Mouse (Mus musculus): ENCODE results near the gene Jsrp1.

Jsrp1 gene

DNA sequence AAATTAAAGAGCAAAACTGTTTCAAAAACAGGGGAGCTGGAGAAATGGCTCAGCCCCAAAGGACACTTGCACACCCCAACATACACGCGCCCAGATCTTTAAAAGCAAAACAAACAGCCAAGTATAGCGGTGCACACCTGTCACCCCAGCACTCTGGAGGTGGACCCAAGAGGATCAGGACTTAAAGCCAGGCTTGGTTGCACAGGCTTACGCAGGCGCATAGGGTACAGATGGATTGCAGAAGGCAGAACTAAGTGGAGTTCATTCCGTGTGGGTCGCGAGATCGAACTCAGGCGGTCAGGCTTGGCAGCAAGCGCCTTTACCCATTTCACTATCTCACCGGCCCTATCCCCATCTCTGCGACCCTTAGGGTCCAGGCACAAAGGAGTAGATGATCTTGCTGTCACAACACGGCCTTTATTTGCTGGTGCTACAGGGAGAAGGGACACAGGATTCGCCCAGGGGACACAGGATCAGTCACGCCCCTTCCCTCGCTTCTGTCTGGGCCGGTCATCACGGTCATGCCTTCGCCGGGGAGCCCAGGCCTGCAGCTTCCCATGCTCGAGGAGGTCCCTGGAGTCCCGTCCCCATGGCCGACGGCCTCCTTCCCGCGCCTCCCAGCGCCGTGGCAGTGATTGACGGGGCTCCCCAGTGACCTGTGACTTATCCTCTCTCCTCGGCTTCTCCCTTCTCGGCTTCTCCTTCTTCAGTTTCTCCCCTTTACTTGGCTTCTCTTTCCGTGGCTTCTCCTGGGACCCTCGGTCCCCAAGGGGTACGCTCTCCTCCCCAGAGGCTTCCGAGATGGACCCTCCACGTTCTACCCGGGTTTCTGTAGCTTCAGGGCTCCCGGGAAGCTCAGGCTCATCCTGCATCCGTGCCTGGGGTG lies 5.0 kb downstream of the Jsrp1 start:
- no peak for DNase-seq

- DNase-seq = peak; percentile 89
Measured at GRCm38 (mm10) chr10:80807057-80807627, 6.2 kb downstream of the Jsrp1 start.

DNA sequence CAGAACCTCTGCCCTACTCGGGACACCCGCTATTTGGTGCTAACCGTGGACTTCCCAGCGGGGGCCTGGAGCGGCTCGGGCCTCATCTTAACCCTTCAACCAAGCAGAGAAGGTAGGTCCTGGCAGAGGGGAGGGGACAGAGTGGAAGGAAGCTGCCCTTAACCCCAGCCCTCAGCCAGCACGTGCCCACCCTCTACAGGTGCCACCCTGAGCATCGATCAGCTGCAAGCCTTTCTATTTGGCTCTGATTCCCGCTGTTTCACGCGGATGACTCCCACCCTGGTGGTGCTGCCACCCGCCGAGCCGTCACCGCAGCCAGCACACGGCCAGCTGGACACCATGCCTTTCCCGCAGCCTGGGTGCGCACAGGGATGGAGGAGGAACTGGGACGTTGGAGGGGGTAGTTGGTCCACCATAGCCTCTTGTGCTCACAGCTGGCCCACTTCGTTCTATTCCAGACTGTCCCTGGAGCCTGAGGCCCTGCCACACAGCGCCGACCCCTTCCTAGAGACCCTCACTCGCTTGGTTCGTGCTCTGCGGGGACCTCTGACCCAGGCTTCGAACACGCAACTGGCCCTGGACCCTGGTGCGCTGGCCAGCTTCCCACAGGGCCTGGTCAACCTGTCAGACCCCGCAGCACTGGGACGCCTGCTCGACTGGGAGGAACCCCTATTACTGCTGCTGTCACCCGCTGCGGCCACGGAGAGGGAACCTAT lies 6.8 kb downstream of the Jsrp1 start:
- no peak for DNase-seq

- DNase-seq = peak; percentile 76
Measured at GRCm38 (mm10) chr10:80805925-80806324, 7.4 kb downstream of the Jsrp1 start.

- DNase-seq = no peak
Measured at GRCm38 (mm10) chr10:80805322-80805721, 8.0 kb downstream of the Jsrp1 start.

DNA sequence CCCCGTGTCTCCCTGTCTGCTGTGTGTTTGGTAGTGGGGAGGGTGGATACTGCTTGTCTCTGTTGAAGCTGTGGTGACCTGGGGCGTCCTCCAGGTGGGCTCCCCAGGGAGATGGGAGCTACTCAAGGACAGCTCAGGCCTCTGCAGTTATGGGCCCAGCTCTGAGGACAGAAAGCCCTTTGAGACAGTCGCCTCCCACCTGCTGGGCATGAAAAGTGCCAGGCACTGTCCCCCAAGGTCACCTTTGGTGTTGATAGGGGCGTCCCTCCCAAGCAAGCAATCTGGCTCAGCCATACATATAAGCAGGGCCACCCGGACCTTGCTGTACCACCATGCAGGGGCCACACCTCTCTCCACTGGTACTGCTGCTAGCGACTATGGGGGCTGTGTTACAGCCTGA lies 8.4 kb downstream of the Jsrp1 start, which contains the start of gene Amh:
Gene Amh (plus strand): TSS at position 328 of the 400 bp plus-strand sequence.
- DNase-seq = no peak

- no peak for DNase-seq
Measured at GRCm38 (mm10) chr10:80804340-80804739, 9.0 kb downstream of the Jsrp1 start.

DNA sequence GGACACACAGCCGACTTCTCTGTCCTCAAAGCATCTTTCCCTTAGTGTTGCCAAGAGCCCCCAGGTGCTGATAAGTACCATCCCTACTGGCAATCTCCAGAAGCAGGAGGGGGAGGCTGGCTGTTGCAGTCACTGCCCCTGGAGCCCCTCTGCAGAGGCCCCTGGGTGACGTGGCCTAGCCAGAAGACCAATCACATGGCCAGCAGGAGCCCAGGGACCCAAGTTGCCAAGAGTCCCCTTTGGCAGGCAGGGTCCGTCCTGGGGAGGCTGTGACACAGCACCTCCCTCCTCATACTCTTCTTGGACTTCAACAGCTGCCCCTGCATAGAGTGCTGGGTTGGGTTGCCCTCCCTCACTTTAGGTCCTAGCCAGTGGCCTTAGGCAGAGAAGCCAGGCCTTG lies 10.3 kb downstream of the Jsrp1 start:
- DNase-seq = no peak

GRCm38 (mm10) chr10:80802204-80802912 lies 10.9 kb downstream of the Jsrp1 start:
- no peak for DNase-seq

DNA sequence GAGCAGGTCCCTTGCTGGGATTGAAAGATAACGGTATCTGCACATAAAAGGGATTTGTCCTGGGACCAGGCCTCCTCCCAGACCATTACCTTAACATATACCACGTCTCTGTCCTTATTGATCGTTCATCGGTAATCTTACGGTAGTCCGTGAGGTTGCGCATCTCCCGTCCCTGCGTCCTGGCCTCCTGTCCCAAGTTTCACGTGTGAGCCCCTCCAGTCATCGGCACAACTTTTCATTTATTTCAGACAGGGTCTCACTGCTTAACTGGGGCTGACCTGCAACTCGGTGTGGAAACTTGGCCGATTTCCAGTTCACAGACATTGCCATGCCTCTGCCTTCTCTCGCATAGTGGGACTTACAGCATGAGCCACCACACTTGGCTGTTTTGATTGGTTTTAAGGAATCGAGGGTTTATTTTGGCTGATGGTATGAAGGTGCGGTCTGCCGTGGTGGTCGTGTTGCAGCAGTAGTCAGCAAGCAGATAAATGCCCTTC lies 14.2 kb downstream of the Jsrp1 start:
- no peak for DNase-seq

- peak; percentile 95 for DNase-seq
Measured at GRCm38 (mm10) chr10:80798150-80799006, 14.9 kb downstream of the Jsrp1 start, which contains the start of the genes Sf3a2 and Plekhj1. TSS of gene Sf3a2 (plus strand) at chr10:80798198. TSS of gene Plekhj1 (minus strand) at chr10:80798626.

GRCm38 (mm10) chr10:80797186-80798149 lies 15.8 kb downstream of the Jsrp1 start:
- DNase-seq = no peak

- no peak for DNase-seq
Measured at GRCm38 (mm10) chr10:80796307-80796848, 16.9 kb downstream of the Jsrp1 start.

GRCm38 (mm10) chr10:80794750-80795149 lies 18.5 kb downstream of the Jsrp1 start:
- no peak for DNase-seq

GRCm38 (mm10) chr10:80793803-80794202 lies 19.5 kb downstream of the Jsrp1 start:
- no peak for DNase-seq

DNA sequence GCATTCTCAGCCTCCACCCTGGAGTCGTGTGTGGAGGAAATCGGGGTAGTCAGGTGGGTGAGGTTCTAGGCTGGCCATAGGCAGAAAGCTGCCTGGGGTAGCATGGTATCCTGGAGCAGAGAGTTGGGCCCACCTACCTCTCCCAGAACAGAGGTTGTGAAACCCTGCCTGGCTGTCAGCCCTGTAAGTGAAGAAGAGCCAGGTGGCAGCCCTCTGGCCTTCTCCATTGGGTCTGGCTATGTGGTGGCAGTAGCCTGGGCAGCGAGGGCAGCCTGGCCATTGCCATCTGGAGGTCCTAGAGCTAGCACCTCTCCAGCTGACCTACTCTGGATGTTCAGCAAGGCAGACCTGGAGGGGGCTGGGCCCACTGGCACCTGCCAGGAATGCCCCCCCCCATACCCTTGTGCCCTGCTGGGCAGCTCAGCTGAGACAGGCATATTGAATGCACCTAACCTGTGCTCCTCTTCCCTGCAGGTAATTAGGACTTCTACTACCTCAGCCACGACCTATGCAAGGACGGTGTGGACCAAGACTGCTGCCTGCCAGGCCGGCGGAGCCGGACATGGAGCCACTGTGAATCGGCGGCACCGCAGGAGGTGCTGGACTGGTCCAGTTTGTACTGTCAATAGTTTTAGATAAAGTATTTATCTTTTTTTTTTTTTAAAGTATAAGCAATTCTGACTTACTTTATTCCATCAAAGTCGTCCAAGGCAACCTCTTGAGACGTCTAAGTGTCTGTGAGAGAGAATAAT lies 20.1 kb downstream of the Jsrp1 start:
- no peak for DNase-seq

DNA sequence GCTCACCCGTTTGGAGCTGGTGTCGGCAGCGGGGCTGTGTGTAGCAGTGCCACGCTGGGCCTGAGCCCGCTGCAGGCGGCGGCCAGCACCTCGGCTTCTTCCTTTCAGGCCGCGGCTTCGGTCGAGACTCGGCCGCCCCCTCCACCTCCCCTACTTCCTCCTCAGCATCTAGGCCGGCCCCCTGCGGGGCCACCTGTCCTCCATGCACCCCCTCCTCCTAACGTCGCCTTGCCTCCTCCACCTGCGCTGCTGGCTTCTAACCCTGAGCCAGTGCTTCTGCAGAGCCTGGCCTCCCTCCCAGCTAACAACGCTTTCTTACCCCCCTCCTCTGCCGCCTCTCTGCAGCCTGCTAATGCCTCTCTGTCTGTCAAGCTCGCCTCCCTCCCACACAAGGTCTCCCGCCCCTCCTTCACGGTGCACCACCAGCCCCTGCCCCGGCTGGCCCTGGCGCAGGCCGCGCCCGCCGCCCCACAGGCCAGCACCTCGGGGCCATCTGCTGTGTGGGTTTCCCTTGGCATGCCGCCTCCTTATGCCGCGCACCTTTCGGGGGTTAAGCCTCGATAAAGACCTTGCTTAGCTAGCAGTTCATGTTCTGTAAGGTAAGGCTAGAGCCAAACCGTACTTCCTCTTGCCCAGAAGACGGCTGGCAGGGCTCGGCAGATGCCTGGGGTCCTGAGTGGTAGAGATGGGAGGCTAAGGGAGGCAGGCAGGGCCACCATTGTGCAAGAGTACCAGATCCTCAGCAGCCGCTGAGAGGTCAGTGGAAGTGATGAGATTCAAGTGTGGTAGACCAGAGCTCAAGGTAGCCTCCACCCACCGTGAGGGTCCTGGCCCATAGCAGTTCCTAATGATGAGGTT lies 20.9 kb downstream of the Jsrp1 start:
- DNase-seq = no peak

DNA sequence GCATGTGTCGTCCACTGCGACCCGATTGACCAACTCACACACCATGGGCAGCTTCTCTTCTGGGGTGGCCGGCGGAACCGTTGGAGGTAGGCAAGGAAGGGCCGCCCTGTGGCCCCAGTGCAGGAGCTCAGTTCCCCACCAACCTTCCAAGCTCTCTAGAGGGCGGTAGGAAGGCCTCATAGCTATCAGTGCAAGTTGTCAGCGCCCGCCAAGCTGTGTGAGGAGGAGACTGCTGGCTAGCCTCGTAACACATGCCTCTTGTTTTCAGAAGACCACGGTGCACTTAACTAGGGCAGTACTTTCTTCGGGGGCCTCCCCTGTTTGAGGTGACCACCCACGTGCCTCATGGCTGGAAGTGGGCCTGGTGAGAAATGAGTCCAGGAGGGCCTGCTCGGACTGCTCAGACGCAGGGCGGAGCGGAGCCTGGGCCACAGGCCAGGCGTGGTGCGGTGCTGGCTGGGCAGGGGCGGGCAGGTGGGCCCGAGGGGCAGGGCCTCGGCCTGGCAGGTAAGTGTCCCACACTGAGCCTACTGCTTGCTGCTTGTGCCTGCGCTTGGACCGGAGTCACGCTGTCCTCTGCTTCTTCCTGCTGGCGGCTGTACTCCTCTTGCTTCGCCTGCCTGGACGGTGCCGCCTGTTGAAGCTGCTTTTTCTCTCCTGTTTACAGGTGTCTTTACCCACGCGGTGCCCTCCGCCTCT lies 21.7 kb downstream of the Jsrp1 start:
- DNase-seq = no peak

All from right cerebral cortex, postnatal 25 days (tissue).